Mouse (Mus musculus) neural tube, embryonic 12.5 days (tissue): ENCODE results near the gene Gm3417. TPM values are rescaled to one million over a fixed set of nuclear protein-coding genes. Genes with fewer than 3 reads are reported as not detected.

Experiments used
- polyA plus RNA-seq: library from polyadenylated mRNA; unstranded; fragments of >200 nt; fragmentation: Nextera tagmentation; extraction: Ambion mirVana; gene quantifications from 2 replicates; pipeline ENCODE4 v1.2.1, GENCODE M21; 2016

Gene Gm3417
- polyA plus RNA-seq, 1 experiment from 2014 or later, result 1.7 TPM

Other genes starting within 250 kb of the Gm3417 start
- 6.9 and 7.6 TPM in 2 replicates for gene Wdr27, start 35.6 kb downstream of the Gm3417 start, polyA plus RNA-seq
- 33.9 and 37.2 TPM in 2 replicates for gene 1600012H06Rik, start 35.6 kb downstream of the Gm3417 start, polyA plus RNA-seq
- gene Phf10, start 17.5 kb downstream of the Gm3417 start, polyA plus RNA-seq, result 18.7 and 20.2 TPM in 2 replicates
- gene 9030025P20Rik, start 322 bp downstream of the Gm3417 start, polyA plus RNA-seq, result 10.6 and 14.2 TPM in 2 replicates
- gene Gm3435, start 31.4 kb upstream of the Gm3417 start, polyA plus RNA-seq, result 9.2 and 11.8 TPM in 2 replicates
- gene Ermard, start 62.4 kb upstream of the Gm3417 start, polyA plus RNA-seq, result 99.1 and 107 TPM in 2 replicates
- gene Tcte3, start 62.7 kb upstream of the Gm3417 start, polyA plus RNA-seq, result not detected in 2 replicates
- 3.9 and 4.0 TPM in 2 replicates for gene Gm3448, start 62.7 kb upstream of the Gm3417 start, polyA plus RNA-seq